Mouse (Mus musculus): Measurements from ENCODE around the gene Nktr. TPM values are rescaled to one million over a fixed set of nuclear protein-coding genes. Genes with fewer than 3 reads are reported as not detected.

Nktr gene
- total and polyA plus RNA-seq, 2 experiments, result 27.2 to 36.7 TPM

DNA sequence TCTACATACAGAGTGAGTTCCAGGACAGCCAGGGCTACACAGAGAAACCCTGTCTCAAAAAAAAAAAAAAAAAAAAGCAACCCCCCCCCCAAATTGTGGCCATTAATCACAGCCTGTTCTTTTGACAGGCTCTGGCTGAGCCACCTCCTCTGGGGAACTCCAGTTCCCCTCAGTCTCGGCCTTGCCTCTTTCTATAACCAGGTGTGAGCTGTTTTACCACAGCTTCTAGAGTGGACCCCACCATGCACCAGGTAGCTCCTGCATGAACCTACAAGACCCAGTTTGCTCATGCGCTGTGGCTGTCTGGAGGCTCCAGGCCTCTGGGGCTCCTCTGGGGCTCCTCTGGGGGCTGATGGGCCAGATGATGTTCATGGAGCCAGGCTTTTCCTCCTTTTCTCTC lies 43.4 kb upstream of the Nktr start:
- DNase-seq (ENCODE audit: extremely low read depth, low read depth, low spot score), result no peak
- 92% methylated on average over 2 of the region's 2 CpGs for WGBS
- Histone ChIP-seq H3K4me3 (ENCODE audit: insufficient read depth, low read depth, low read length) (no peak overlapping the region), H3K27ac (replicated peaks; ENCODE audit: insufficient read depth, low read depth, low read length) (0 out of 2 replicates have a peak overlapping the region, but pooled peaks have one; percentile 12), H3K27me3 (ENCODE audit: control insufficient read depth, insufficient read depth, low read length) (no peaks in the 10 kb centered on the region), H3K4me1 (ENCODE audit: control insufficient read depth, insufficient read depth, low read length) (no peaks in the 10 kb centered on the region; the same call in 1 of the 2 replicates), H3K36me3 (ENCODE audit: control insufficient read depth, insufficient read depth, low read length) (no peaks in the 10 kb centered on the region), H3K9ac (ENCODE audit: low read depth, low read length) (no peak overlapping the region), H3K79me2 (ENCODE audit: control insufficient read depth, insufficient read depth, low read length) (no peaks in the 10 kb centered on the region)
- no peak for TF ChIP-seq POLR2A (IDR thresholded peaks at IDR 0.05; ENCODE audit: extremely low read depth, insufficient read depth, low read length)
- no peak for TF ChIP-seq CTCF (IDR thresholded peaks at IDR 0.05; ENCODE audit: low read depth, low read length)

DNA sequence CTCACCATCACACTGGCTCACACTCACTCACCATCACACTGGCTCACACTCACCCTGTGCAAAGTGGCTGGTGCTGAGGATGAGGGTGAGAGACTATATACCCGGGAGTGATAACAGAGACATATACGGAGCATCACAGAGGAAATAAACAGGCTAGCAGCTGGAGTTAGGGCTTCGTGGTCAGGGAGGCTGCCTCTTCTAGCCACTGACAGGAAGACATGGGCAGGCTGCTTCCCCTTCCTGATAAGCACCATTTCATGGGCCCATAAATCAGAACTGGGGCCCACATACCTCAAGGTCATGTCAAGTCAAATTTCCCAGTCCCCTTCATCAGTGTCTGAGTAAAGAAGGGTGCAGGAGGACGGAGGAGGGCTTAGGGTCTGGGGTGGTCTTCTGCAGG lies 41.9 kb upstream of the Nktr start:
- Histone ChIP-seq H3K79me2 (ENCODE audit: control insufficient read depth, insufficient read depth, low read length) (no peaks in the 10 kb centered on the region), H3K27me3 (ENCODE audit: control insufficient read depth, insufficient read depth, low read length) (no peaks in the 10 kb centered on the region), H3K4me3 (ENCODE audit: insufficient read depth, low read depth, low read length) (no peak overlapping the region), H3K36me3 (ENCODE audit: control insufficient read depth, insufficient read depth, low read length) (no peaks in the 10 kb centered on the region), H3K27ac (replicated peaks; ENCODE audit: insufficient read depth, low read depth, low read length) (peak overlapping the region; percentile 24; the same call in 1 of the 2 replicates), H3K4me1 (ENCODE audit: control insufficient read depth, insufficient read depth, low read length) (no peaks in the 10 kb centered on the region; the same call in 1 of the 2 replicates), H3K9ac (ENCODE audit: low read depth, low read length) (no peak overlapping the region)
- 53% methylated on average over 4 of the region's 4 CpGs for WGBS
- TF ChIP-seq CTCF (IDR thresholded peaks at IDR 0.05; ENCODE audit: low read depth, low read length) (no peak), POLR2A (IDR thresholded peaks at IDR 0.05; ENCODE audit: extremely low read depth, insufficient read depth, low read length) (no peak)
- no peak for DNase-seq (ENCODE audit: extremely low read depth, low read depth, low spot score)

DNA sequence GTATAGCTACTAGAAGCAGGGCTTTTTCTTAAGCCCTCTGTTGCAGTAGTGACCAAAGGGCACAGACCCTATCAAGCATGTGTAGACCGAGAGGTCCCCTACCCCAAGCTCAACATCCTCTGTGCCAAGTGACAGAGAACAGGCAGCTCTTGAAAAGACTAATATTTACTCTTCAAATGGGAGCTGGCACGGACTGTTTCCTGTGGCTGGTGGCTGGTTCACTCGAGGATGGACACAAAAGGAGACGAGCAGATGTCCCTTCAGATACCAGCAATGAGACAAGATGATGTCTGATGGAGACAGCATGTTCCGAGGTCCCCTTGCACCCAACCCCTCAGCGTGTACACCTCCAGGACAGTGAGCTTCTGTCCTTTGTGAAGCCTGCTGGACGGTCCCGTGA lies 41.5 kb upstream of the Nktr start:
- Histone ChIP-seq H3K27ac (replicated peaks; ENCODE audit: insufficient read depth, low read depth, low read length) (no peak overlapping the region; the same call in 1 of the 2 replicates), H3K36me3 (ENCODE audit: control insufficient read depth, insufficient read depth, low read length) (no peaks in the 10 kb centered on the region), H3K79me2 (ENCODE audit: control insufficient read depth, insufficient read depth, low read length) (no peaks in the 10 kb centered on the region), H3K9ac (ENCODE audit: low read depth, low read length) (no peak overlapping the region), H3K27me3 (ENCODE audit: control insufficient read depth, insufficient read depth, low read length) (no peaks in the 10 kb centered on the region), H3K4me3 (ENCODE audit: insufficient read depth, low read depth, low read length) (no peak overlapping the region), H3K4me1 (ENCODE audit: control insufficient read depth, insufficient read depth, low read length) (no peaks in the 10 kb centered on the region; the same call in 1 of the 2 replicates)
- 24% methylated on average over 8 of the region's 8 CpGs for WGBS
- TF ChIP-seq POLR2A (IDR thresholded peaks at IDR 0.05; ENCODE audit: extremely low read depth, insufficient read depth, low read length), result no peak
- no peak for TF ChIP-seq CTCF (IDR thresholded peaks at IDR 0.05; ENCODE audit: low read depth, low read length)
- peak; percentile 68 for DNase-seq (ENCODE audit: extremely low read depth, low read depth, low spot score)

DNA sequence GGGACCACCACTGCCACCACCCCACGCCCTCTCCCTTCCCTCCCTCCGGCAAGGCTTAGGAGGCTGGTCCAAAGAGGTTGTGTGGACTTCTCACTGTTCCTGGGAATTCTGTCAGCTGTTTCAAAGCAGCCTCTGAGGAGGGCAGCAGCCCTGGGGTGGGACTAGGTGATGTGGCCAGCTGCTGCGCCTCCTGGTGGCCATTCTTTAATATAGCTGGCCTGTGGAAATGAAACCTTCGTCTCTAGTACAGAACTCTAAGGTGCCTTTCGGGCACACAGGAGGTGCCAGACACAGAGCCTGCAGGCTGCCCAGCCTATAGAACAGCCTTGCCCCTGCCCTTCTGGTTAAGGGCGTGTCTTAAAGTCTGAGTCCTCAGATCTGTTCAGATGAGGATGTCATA lies 39.4 kb upstream of the Nktr start:
- TF ChIP-seq POLR2A (IDR thresholded peaks at IDR 0.05; ENCODE audit: extremely low read depth, insufficient read depth, low read length), result no peak
- peak; percentile 76 for TF ChIP-seq CTCF (IDR thresholded peaks at IDR 0.05; ENCODE audit: low read depth, low read length)

GRCm38 (mm10) chr9:121681191-121681590 lies 37.8 kb upstream of the Nktr start:
- Histone ChIP-seq H3K9ac (ENCODE audit: low read depth, low read length) (no peak overlapping the region), H3K36me3 (ENCODE audit: control insufficient read depth, insufficient read depth, low read length) (peaks cover 2% of the 10 kb centered on the region; the same call in 1 of the 2 replicates), H3K27ac (replicated peaks; ENCODE audit: insufficient read depth, low read depth, low read length) (no peak overlapping the region), H3K79me2 (ENCODE audit: control insufficient read depth, insufficient read depth, low read length) (no peaks in the 10 kb centered on the region), H3K4me1 (ENCODE audit: control insufficient read depth, insufficient read depth, low read length) (no peaks in the 10 kb centered on the region; the same call in 1 of the 2 replicates), H3K27me3 (ENCODE audit: control insufficient read depth, insufficient read depth, low read length) (no peaks in the 10 kb centered on the region), H3K4me3 (ENCODE audit: insufficient read depth, low read depth, low read length) (no peak overlapping the region)
- TF ChIP-seq CTCF (IDR thresholded peaks at IDR 0.05; ENCODE audit: low read depth, low read length) (no peak), POLR2A (IDR thresholded peaks at IDR 0.05; ENCODE audit: extremely low read depth, insufficient read depth, low read length) (no peak)
- WGBS, result 78% methylated on average over 8 of the region's 8 CpGs
- DNase-seq (ENCODE audit: extremely low read depth, low read depth, low spot score), result no peak

More for the DNA sequence above, 39.4 kb upstream of the Nktr start:
- DNase-seq (ENCODE audit: extremely low read depth, low read depth, low spot score), result no peak
- H3K79me2 ChIP-seq (ENCODE audit: control insufficient read depth, insufficient read depth, low read length), result no peaks in the 10 kb centered on the region
- no peaks in the 10 kb centered on the region; the same call in 1 of the 2 replicates for H3K4me1 ChIP-seq (ENCODE audit: control insufficient read depth, insufficient read depth, low read length)
- H3K27ac ChIP-seq (replicated peaks; ENCODE audit: insufficient read depth, low read depth, low read length), result 0 out of 2 replicates have a peak overlapping the region, but pooled peaks have one; percentile 12
- WGBS, result 46% methylated on average over 6 of the region's 6 CpGs
- H3K9ac ChIP-seq (ENCODE audit: low read depth, low read length), result no peak overlapping the region
- H3K4me3 ChIP-seq (ENCODE audit: insufficient read depth, low read depth, low read length), result no peak overlapping the region
- no peaks in the 10 kb centered on the region for H3K27me3 ChIP-seq (ENCODE audit: control insufficient read depth, insufficient read depth, low read length)
- no peaks in the 10 kb centered on the region; the same call in 1 of the 2 replicates for H3K36me3 ChIP-seq (ENCODE audit: control insufficient read depth, insufficient read depth, low read length)

- peaks cover 2% of the 10 kb centered on the region; the same call in 1 of the 2 replicates for H3K36me3 ChIP-seq (ENCODE audit: control insufficient read depth, insufficient read depth, low read length)
- no peaks in the 10 kb centered on the region for H3K79me2 ChIP-seq (ENCODE audit: control insufficient read depth, insufficient read depth, low read length)
- H3K27ac ChIP-seq (replicated peaks; ENCODE audit: insufficient read depth, low read depth, low read length), result no peak overlapping the region
- no peak overlapping the region for H3K4me3 ChIP-seq (ENCODE audit: insufficient read depth, low read depth, low read length)
- DNase-seq (ENCODE audit: extremely low read depth, low read depth, low spot score), result no peak
- H3K27me3 ChIP-seq (ENCODE audit: control insufficient read depth, insufficient read depth, low read length), result no peaks in the 10 kb centered on the region
- H3K4me1 ChIP-seq (ENCODE audit: control insufficient read depth, insufficient read depth, low read length), result no peaks in the 10 kb centered on the region
- 90% methylated on average over 18 of the region's 18 CpGs for WGBS
- no peak overlapping the region for H3K9ac ChIP-seq (ENCODE audit: low read depth, low read length)
- TF ChIP-seq CTCF (IDR thresholded peaks at IDR 0.05; ENCODE audit: low read depth, low read length) (no peak), POLR2A (IDR thresholded peaks at IDR 0.05; ENCODE audit: extremely low read depth, insufficient read depth, low read length) (no peak)
Observed at GRCm38 (mm10) chr9:121682037-121682680, 36.8 kb upstream of the Nktr start.

Data from liver, adult 2 months (tissue).